Mouse (Mus musculus): ENCODE results near the gene Gtf3c1.

GRCm38 (mm10) chr7:125597516-125598347, 109.8 kb downstream of the Gtf3c1 start:
- no peak for TF ChIP-seq CTCF (IDR thresholded peaks at IDR 0.05; ENCODE audit: low read depth, low read length)
- TF ChIP-seq POLR2AphosphoS5 (IDR thresholded peaks at IDR 0.05; ENCODE audit: insufficient replicate concordance, low read depth, low read length): no peak
- TF ChIP-seq GATA1 (IDR thresholded peaks at IDR 0.05; ENCODE audit: borderline replicate concordance, low read length): no peak

All from G1E (cell line).